In the genomic region with DNA sequence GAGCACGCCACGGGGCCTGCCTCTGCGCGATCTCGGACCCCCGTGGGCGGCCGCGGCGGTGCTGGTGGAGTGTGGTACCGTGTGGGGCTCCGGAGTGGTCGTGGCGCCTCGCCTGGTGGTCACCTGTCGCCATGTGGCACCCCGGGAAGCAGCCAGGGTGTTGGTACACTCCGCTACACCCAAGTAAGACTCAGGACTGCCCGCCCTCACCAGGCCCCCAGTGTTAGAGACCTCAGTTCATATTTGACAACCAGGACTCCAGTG, we compare ENCODE assay signal across 1 mouse cellular context.
TF ChIP-seq lines count a peak whose summit lies in the region.

No protein-coding gene starts in this region.

TF ChIP-seq in MEL, 35 proteins besides CTCF, POLR2A, EP300 and RAD21 (continued from another document):
- TF ChIP-seq ELF1 (IDR thresholded peaks at IDR 0.05; ENCODE audit: low read depth, low read length) (no peak), GATA1 (IDR thresholded peaks at IDR 0.05; ENCODE audit: low read depth, low read length) (no peak), UBTF (IDR thresholded peaks at IDR 0.05; ENCODE audit: borderline replicate concordance, insufficient read depth, low read depth, low read length) (no peak), CHD1 (IDR thresholded peaks at IDR 0.05; ENCODE audit: low read depth, low read length) (no peak), RCOR1 (IDR thresholded peaks at IDR 0.05; ENCODE audit: low read depth, low read length) (no peak), USF2 (IDR thresholded peaks at IDR 0.05; ENCODE audit: borderline replicate concordance in 1 of 2, insufficient read depth in 1 of 2, low read depth in 1 of 2, low read length in 2 of 2) (no peak)
